Mouse (Mus musculus) c-Kit-positive CD71-positive TER-119-positive erythroid progenitor cells, embryonic 14.5 days (primary cell): ENCODE measurements around the gene Sik3.
A peak's percentile ranks its signal among the peaks of the same experiment; 100 is the strongest.
"Not testable (repeated sequence)": the region's sequence is repeated elsewhere in the genome, so short reads cannot be mapped to it uniquely, and the experiment has no call there.

Source experiments
- DNase-seq: peaks from one replicate; pipeline ENCODE4 v3.0.0-alpha.2; 2013; ENCODE audit warnings: low spot score

The Sik3 gene

DNA sequence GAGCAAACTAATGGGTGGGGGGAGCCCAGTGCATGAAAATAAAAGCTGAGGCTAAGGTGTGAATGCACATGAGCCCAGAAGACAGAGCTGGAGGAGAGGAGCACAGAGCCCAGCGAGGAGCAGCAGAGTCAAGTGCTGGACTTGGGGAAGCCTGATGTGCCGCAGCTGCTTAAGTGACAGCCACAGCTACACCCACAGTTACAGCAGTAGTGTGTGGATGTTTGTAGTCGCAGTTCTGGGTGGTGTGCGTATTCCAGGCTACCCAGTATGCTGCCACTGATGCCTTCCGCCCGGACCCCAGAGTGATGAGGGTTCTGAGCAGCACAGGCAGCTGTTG, 139.1 kb downstream of the Sik3 start:
- DNase-seq = no peak

- DNase-seq = no peak
These were observed 139.7 kb downstream of the Sik3 start for GRCm38 (mm10) chr9:46152067-46153015.

DNA sequence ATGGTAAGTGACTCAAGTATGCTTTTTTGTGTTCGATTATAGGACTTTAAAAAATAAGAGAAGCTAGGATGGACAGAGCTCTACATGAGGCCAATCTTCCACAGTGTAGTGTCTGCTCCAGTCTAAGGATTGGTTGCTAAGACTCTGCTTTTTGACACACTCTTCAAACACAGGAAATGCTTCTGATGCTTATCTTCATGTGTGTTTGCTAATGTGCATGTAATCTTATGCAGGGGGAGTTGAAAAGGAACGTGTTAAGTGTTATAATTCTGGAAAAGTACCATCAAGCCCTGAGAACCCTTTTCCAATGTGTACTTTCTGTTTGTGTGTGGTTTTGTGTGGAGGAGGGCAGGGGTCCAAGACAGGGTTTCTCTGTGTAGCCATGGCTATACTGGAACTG, 141.8 kb downstream of the Sik3 start:
- DNase-seq = no peak

- DNase-seq = no peak
These were observed 142.4 kb downstream of the Sik3 start for GRCm38 (mm10) chr9:46155026-46155425.

- not testable (repeated sequence) for DNase-seq
These were observed 143.2 kb downstream of the Sik3 start for GRCm38 (mm10) chr9:46155818-46156217.

GRCm38 (mm10) chr9:46156711-46157110, 144.1 kb downstream of the Sik3 start:
- no peak for DNase-seq

GRCm38 (mm10) chr9:46158273-46158813, 145.7 kb downstream of the Sik3 start:
- no peak for DNase-seq

GRCm38 (mm10) chr9:46163430-46163829, 150.8 kb downstream of the Sik3 start:
- no peak for DNase-seq

- no peak for DNase-seq
These were observed 156.2 kb downstream of the Sik3 start for GRCm38 (mm10) chr9:46168802-46169201.

DNA sequence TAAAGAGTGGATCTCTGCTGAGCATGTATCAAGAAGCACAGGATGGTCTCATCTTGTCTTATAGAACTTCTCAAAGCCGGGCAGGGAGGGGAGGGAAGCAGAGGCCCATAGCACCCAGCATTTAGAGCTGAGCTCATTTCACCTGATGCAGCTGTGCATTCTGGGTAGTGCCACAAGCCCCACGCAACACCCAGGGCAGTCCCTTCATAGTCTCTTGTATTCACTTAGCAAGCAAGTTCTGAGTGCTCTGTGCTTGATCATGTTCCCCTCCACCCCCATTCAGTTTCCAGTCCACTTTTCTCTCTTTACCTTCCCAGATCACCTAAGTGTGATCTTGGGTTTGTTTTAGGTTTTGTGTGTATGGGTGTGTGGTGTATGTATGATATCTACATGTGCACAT, 159.6 kb downstream of the Sik3 start:
- DNase-seq = no peak

DNA sequence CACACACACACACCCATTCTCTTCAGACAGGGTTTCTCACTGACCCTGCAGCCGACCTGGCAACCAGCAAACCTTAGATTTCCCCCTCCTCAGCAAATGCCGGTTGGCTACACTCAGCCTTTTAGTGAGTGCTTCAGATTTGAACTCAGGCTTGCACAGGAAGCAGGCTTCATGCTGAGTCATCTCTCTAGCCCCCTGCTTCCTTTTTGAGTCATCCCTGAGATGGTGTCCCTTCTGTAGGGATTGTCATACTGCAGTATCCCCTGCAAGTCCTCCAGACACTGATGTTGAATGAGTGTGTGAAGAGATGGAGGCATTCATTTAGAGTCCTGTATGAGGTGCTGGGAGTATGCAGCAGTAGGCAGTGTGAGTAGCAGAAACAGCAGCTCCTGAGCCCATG, 160.3 kb downstream of the Sik3 start:
- no peak for DNase-seq

DNA sequence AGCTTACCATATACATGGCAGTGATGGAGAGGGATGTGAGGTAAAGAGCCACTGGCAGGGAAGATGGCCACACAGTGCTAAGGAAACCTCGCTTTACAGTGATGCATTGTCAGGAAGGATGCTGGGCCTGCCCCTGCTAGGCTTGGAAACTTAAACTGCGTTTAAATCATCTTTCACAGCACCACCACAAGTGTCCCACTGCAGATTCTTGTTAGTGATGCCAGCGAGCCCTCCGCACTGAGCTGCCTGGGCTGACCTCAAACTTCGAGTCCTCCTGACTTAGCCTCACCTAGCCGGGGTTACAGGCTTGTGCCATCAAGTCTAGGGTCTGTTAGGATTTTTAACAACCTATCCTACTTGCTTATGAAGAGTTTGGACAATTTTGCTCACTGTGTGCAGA, 161.3 kb downstream of the Sik3 start:
- no peak for DNase-seq

DNA sequence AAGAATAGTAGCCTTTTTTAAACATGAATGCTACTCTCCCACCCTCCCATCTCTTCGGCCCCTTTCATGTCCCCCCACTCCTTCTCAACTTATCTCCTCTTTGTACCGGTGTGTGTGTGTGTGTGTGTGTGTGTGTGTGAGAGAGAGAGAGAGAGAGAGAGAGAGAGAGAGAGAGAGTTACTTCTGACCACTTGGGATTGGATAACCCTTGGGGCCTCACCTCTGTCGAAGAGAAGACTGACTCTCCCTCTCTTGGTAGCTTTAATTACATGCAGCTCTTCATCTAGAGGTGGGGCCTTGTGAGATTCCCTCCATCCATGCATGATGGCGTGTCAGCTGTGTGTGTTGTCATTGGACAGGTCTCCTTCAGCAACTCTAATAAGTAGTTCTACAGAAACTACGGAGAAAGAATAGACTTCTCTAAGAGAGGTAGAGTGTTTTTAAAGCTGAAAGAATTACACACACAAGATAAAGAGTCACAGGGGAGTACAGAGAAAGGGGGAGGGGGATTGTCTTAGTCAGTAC, 162.2 kb downstream of the Sik3 start:
- DNase-seq = no peak

DNA sequence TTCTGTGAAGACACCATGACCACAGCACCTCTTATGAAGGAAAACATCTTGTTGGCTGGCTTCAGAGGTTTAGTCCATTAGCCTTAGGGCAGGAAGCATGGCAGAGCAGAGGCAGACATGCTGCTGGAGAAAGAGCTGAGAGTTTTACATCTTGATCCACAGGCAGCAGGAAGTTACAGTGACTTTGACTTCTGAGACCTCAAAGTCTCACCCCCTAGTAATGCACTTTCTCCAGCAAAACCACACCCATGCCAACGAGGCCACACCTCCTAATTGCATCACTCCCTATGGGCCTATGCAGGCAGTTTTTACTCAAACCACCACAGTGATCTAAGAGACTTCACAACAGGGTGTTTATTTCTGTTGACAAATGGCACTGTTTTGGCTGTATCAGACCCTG, 162.7 kb downstream of the Sik3 start:
- peak; percentile 56 for DNase-seq

GRCm38 (mm10) chr9:46175938-46176375, 163.3 kb downstream of the Sik3 start:
- DNase-seq = no peak

GRCm38 (mm10) chr9:46176613-46177012, 164.0 kb downstream of the Sik3 start:
- DNase-seq = no peak

DNA sequence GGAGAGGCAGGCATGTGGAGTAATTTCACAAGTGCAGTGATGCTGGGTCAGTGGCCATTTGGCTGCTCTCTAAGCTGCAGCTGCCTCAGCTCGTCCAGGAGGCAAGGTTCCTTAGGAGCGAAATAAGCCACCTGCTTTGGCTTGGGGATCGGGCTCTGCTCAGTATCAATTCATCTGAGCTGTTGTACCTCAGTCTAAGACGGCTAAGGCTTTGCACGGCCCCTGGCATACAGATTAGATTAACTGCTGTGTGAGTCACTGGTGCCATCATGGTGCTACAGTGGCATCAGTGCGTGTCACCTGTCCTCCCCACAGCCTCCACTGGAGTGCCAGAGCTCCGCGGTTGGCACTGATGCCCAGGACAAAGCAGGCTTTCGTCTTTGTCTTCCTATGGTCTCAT, 166.0 kb downstream of the Sik3 start:
- DNase-seq = no peak

GRCm38 (mm10) chr9:46181297-46181696, 168.7 kb downstream of the Sik3 start:
- DNase-seq = no peak

DNA sequence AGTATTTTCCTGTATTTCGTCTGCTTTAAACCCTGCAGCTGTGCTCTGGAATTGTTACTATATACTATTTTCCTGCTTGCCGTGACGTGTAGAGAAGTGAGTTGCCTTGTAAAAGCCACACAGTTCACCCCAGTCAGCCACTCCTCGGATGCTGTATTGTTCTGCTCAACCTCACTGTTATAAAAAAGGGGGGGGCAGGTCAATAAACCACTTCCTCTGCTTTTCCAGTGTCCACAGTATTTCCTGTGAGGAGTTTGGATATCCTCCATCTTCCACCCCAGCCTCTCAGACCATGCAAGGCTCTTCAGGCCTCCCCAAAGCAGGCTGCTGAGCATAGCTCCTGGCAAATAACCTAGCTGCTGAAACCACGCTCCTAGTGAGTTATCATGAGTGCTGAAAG, 171.9 kb downstream of the Sik3 start:
- no peak for DNase-seq

DNA sequence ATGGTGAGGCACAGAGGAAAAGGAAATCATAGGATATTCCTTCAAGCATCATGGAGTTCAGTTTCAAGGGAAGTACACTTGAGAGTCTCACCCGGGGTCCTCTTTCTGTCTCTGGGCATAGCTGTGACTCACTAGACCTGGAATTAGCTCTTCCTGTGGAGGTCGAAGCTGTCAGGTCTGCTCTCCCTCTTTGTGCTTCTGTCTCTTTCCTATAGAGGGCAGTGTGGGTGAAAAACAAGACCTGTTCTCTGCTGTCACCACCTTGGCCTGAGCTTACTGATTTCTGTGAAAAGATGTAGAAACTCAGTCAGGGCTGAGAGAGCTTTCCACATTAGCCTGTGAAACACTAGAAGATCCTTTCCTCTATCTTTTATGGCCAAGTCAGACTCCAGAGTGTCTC, 172.6 kb downstream of the Sik3 start:
- peak; percentile 12 for DNase-seq

- no peak for DNase-seq
These were observed 173.8 kb downstream of the Sik3 start for GRCm38 (mm10) chr9:46186387-46186786.

- no peak for DNase-seq
These were observed 175.8 kb downstream of the Sik3 start for GRCm38 (mm10) chr9:46188370-46188769.

DNA sequence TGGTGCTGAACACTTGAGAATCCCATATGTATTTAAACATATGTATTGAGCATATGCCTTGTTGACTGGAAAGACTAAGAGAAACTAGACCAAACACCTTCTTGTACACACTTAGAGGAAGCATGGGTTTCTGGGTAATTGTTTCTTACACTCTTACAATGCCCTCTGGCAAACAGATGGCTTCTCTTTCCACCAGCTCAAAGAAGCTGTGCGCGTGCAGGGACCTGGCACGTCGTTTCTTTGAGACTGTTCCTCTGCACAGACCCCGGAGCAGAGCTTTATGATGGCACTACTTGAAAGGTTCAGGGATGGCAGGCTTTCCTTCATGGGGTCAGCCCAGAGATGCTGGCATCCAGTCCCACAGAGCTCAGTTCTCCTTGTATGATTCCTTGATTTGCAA, 176.3 kb downstream of the Sik3 start:
- no peak for DNase-seq

- DNase-seq = no peak
These were observed 176.8 kb downstream of the Sik3 start for GRCm38 (mm10) chr9:46189381-46189780.
